Mouse (Mus musculus) CD4-positive, CD25-positive, alpha-beta regulatory T cell, adult 2 months (primary cell): ENCODE data around the gene Cacng3.

Experiments used
- DNase-seq: peaks from one replicate; pipeline ENCODE4 v3.0.0-alpha.2; 2012; ENCODE audit warnings: low read depth, low spot score

The Cacng3 gene

GRCm38 (mm10) chr7:122670442-122670872 is at the start of gene Cacng3:
Cacng3 (plus strand) TSS chr7:122670492.
- no peak for DNase-seq

DNA sequence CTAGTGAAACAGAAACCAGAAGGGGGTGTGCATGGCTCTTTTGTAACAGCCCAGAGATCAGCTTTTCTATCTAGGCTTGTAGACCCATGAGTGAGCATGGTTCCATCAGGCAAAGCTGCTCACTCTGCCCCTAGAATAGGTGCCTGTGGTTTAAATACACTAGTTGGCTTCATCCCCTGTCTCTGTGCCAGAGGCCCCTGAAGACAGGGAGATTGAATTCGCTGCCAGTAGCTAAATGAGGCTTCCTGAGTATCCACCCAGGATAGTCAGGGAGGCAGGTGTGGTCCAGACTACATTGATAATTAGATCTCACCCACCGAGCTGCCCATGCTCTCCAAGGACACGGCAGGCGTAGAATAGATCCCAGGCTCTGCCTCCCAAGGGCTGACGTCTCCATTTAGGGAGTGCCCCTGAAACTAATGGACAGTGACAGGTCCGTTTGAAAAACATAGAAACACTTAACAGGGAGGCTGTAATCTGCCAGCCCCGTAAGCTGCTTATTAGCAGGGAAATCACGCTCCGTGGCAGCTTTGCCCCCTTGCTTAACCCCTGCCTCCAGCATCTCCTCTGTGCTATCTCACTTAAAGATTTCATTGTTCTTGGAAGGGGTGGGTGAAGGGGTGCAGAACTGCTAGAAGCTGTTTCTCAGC is 48.0 kb upstream of the Cacng3 start:
- no peak for DNase-seq

GRCm38 (mm10) chr7:122623753-122624152 is 46.5 kb upstream of the Cacng3 start:
- no peak for DNase-seq

DNA sequence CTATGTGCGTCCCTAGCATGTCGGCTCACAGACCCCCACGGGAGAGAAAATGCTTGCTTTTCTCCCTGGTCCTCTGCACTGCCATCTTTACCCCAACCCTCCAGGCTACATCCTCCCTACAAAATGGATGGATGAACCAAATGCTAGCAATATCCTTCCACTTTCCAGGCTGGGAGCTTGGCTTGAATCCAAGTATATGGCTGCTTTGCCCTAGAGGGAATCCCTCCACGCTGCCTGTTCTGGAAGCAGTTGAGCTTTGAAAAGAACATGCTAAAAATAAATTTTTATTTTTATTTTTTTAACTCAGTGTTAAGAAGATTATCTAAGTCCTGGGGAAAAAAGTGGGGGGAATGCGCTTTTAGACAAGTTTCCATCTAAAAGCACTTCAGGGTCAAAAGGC is 42.2 kb upstream of the Cacng3 start:
- no peak for DNase-seq

GRCm38 (mm10) chr7:122630386-122630785 is 39.9 kb upstream of the Cacng3 start:
- DNase-seq = no peak

- no peak for DNase-seq
These were observed 39.1 kb upstream of the Cacng3 start for GRCm38 (mm10) chr7:122631151-122631550.

- no peak for DNase-seq
These were observed 37.3 kb upstream of the Cacng3 start for GRCm38 (mm10) chr7:122632946-122633345.

DNA sequence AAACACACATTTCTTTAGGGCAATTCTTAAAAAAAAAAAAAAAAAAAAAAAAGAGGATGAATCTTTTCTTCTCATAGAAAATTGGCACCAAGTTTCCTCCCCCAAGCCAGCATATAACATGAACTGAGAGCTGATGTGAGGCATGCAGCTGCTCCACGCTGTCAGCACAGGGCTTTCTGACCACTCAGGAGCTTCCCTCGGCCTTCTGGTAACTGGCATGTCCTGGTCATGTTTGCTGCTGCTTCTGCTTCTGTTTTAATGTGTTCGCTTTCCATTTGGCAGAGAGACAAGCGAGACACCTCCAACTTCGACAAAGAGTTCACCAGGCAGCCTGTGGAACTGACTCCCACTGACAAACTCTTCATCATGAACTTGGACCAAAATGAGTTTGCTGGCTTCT is 36.8 kb upstream of the Cacng3 start:
- DNase-seq = no peak

DNA sequence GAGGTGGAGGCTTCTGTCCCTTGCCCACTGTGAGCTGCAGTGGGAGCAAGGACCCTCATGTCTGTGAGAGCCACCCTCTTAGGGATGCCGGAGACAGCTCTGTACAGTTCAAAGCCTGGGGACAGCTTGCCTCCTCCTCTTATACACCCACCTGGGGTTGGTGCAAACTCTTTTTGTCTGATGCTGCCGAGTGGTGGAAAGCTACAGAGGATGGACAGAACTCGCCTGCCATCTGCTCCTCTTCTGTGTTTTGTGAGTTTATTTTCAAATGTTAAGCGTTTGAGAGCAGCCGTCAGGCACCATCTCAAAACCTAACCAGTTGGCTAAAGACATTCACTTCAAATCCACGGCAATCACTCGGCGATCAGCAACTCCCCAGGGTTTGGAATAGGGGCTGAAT is 26.6 kb upstream of the Cacng3 start:
- no peak for DNase-seq

- DNase-seq = no peak
These were observed 21.0 kb upstream of the Cacng3 start for GRCm38 (mm10) chr7:122649306-122649705.

DNA sequence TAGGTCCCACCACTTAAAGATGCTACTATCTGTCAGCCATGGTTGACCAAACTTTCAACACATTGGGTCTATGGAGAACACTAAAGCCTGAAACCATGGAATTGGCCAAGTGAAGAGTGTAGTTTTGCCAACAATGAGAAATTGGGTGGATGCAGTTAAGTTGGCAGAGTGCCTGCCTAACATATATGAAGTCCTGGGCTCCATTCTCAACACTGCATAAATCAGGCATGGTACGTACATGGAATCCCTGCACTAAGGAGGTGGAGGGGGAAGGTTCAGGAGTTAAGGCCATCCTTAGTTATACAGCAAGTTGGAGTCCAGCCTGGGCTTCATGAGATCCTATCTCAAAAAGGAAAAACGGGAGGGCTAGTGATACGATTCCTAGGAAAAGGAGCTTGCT is 17.8 kb upstream of the Cacng3 start:
- no peak for DNase-seq

GRCm38 (mm10) chr7:122656671-122657070 is 13.6 kb upstream of the Cacng3 start:
- DNase-seq = no peak

DNA sequence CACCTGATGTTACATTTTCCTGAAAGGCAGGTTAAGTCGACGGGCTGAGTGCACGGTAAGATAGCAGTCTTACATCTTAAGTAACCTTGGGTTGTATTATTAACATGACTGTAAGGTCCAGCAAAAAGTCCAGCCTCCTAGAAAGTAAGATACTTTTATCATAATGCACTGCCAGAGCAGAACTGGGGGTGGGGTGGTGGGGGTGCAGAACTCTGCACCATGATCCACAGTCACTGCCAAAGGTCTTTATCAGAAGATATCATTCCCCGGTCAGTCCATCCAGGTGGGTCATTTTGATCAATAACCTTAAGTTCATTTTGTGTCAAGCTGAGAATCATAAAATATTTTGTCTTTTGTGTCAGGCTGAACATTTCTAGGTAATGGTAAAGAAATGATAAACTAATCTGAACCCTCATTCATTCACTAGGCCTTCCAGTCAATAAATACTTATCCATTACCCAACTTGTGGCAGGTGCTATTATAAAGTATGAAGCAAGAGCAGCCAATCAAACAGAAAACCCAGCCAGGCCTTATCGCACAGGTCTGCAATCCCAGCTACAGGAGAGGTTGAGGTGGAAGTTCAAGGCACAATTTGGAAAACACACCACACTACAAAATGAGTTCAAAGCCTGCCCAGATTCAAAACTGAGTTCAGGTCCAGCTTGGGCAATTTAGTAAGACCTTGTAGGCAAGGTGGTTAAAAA is 12.7 kb upstream of the Cacng3 start:
- no peak for DNase-seq

- DNase-seq = no peak
These were observed 4.8 kb upstream of the Cacng3 start for GRCm38 (mm10) chr7:122665311-122666049.

GRCm38 (mm10) chr7:122667903-122668302 is 2.4 kb upstream of the Cacng3 start:
- DNase-seq = peak; percentile 57

DNA sequence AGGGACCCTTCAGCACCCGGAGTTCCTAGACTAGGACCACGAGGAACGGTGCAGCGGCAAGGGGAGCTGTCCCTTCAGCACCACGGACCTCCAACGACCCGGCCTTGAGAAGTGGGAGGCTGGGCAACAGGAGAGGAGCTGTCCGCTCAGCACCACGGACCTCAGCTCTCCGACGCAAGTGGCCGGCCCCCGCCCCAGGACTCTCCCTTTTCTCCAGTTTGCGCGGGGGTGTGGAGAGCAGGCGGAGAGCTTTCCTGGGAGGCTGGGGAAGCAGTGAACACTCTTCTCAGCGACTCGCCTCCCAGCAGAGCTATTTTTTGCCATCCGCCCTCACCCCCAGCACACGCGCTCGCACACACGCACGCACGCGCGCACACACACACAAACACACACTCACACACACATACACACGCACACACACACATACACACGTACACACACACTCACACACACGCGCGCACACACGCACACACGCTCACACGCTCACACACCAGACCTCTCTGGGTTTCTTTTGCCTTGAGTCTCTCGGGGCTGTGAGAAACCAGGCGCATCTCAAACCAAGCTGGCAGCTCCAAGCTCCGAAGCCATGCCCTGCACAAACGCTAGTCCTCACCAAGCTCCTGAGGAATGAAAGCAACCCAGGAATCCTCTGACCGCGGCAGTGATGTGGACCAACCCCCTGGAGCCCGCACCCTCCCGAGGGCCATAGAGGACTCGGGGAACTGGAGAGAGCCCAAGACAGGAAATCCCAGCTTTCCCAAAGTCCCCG is 765 bp downstream of the Cacng3 start:
- DNase-seq = peak; percentile 66

- no peak for DNase-seq
These were observed 2.7 kb downstream of the Cacng3 start for GRCm38 (mm10) chr7:122672981-122673380.

GRCm38 (mm10) chr7:122675207-122675606 is 4.9 kb downstream of the Cacng3 start:
- DNase-seq = no peak

DNA sequence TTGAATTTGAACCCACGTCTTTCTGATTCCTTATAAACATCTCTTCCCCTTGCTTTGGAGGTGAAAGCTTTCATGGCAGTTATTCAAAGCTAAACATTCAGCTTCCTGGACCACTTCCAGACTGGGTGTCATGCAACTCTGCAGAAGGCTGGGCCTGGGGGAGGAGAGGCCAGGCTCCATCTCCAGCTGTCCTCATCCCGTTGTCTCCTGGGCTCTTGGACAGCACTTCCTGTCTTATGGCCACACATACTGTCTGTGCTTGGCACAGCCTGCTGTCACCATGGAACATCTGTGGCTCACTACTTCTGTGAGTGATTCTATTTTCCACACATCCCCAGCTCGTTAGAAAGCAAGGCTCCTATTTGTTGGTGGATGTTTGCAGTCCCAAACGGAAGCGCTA is 31.5 kb downstream of the Cacng3 start:
- no peak for DNase-seq

DNA sequence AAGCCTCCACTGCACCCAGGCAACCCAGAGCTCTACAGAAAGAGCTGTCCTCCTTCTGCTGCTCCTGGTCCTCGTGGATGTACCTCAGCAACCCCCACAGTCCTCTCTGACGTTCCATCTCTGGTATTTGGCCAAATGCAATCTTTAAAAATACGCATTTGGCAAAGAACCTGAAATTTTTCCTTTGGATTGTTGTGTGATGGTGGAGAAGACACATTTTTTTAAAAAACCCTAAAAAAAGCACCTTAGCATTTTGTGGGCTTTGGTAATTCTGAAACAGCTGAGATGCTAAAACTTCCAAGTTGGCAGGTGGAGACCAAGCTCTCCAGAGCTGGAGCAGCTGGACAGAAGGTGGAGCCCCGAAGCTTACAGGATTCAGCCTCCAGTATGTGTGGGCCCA is 32.2 kb downstream of the Cacng3 start:
- DNase-seq = no peak

GRCm38 (mm10) chr7:122706736-122707135 is 36.4 kb downstream of the Cacng3 start:
- no peak for DNase-seq

DNA sequence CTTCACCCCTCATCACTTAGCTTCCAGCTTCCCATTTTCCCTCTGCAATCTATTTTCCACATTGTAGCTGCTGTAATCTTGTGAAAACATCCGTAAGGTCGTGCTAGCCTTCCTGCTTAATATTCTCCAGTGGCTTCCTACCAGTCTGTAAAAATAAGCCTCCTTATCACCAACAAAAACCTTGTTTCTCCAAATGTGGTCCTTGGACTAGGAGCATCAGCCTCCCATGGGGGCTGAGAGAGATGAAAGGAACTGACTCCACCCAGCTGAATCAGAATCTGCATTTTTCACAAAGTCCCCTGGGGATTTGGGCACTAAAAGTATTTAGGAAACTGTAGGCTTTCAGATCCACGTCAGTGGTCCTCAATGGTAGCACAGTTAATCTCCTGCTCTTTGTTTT is 46.0 kb downstream of the Cacng3 start:
- DNase-seq = no peak
